Mouse (Mus musculus): Measurements from ENCODE around the gene Mrpl24. TPM values are rescaled to one million over a fixed set of nuclear protein-coding genes. Genes with fewer than 3 reads are reported as not detected.
A peak's percentile ranks its signal among the peaks of the same experiment; 100 is the strongest.
"Not testable (repeated sequence)": the region's sequence is repeated elsewhere in the genome, so short reads cannot be mapped to it uniquely, and the experiment has no call there.

The Mrpl24 gene
- polyA plus RNA-seq (2016; fragmentation: Nextera tagmentation; extraction: Ambion mirVana) = 78.3 and 81.6 TPM in 2 replicates

- Histone ChIP-seq H3K4me1 (peaks cover 15% of the 10 kb centered on the region), H3K27ac (replicated peaks) (peak within 1 kb of the TSS; percentile 82), H3K27me3 (ENCODE audit: low read depth, poor library complexity, severe bottlenecking) (no peaks in the 10 kb centered on the region), H3K36me3 (peaks cover 68% of the 10 kb centered on the region), H3K9me3 (replicated peaks) (no peaks in the 10 kb centered on the region), H3K4me3 (peak within 1 kb of the TSS; percentile 78)
- DNase-seq (ENCODE audit: low spot score) = peak; percentile 76
- WGBS = under 1% methylated on average over 30 of the region's 30 CpGs
Observed at GRCm38 (mm10) chr3:87919336-87920108, at the start of gene Mrpl24. Gene Mrpl24, plus strand, starts transcription at chr3:87919506.

DNA sequence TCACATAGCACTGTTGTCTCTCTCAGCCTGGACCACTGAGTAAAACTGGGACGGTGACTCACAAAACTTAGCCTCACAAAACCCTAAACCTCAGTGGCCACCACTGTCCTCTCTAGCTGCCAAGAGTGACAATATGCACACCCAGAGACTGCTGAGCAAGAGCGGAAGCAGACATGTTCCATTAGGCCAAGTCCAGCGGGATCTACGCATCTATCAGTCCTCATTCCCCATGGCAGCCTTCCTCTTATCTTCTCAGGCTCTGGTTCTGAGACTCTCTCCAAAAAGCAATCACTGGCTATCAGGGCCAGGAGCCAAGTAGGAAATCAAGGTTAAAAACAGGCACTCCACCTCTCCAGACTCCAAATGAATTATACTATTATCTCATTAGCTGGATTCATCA is 41.6 kb upstream of the Mrpl24 start:
- no peak overlapping the region for H3K4me3 ChIP-seq
- no peak overlapping the region for H3K27ac ChIP-seq (replicated peaks)
- H3K9me3 ChIP-seq (replicated peaks) = no peaks in the 10 kb centered on the region
- no peaks in the 10 kb centered on the region for H3K27me3 ChIP-seq (ENCODE audit: low read depth, poor library complexity, severe bottlenecking)
- H3K36me3 ChIP-seq = peaks cover 90% of the 10 kb centered on the region
- H3K4me1 ChIP-seq = no peaks in the 10 kb centered on the region
- 98% methylated on average over 4 of the region's 4 CpGs for WGBS
- no peak for DNase-seq (ENCODE audit: low spot score)

GRCm38 (mm10) chr3:87884291-87884690 is 35.0 kb upstream of the Mrpl24 start:
- H3K27ac ChIP-seq (replicated peaks) = peak overlapping the region; percentile 96
- DNase-seq (ENCODE audit: low spot score) = no peak
- H3K4me1 ChIP-seq = peaks cover 20% of the 10 kb centered on the region

GRCm38 (mm10) chr3:87884708-87885251 is 34.5 kb upstream of the Mrpl24 start:
- Histone ChIP-seq H3K27me3 (ENCODE audit: low read depth, poor library complexity, severe bottlenecking) (no peaks in the 10 kb centered on the region), H3K4me3 (peak overlapping the region; percentile 99), H3K27ac (replicated peaks) (peak overlapping the region; percentile 96), H3K4me1 (peaks cover 20% of the 10 kb centered on the region), H3K9me3 (replicated peaks) (peaks cover 6% of the 10 kb centered on the region; the same call in 1 of the 2 replicates), H3K36me3 (peaks cover 28% of the 10 kb centered on the region)
- no peak for DNase-seq (ENCODE audit: low spot score)
- under 1% methylated on average over 28 of the region's 28 CpGs for WGBS

More at GRCm38 (mm10) chr3:87884291-87884690, 35.0 kb upstream of the Mrpl24 start:
- Histone ChIP-seq H3K9me3 (replicated peaks) (peaks cover 6% of the 10 kb centered on the region; the same call in 1 of the 2 replicates), H3K36me3 (peaks cover 31% of the 10 kb centered on the region), H3K27me3 (ENCODE audit: low read depth, poor library complexity, severe bottlenecking) (no peaks in the 10 kb centered on the region), H3K4me3 (peak overlapping the region; percentile 99)
- 3% methylated on average over 3 of the region's 3 CpGs for WGBS

DNA sequence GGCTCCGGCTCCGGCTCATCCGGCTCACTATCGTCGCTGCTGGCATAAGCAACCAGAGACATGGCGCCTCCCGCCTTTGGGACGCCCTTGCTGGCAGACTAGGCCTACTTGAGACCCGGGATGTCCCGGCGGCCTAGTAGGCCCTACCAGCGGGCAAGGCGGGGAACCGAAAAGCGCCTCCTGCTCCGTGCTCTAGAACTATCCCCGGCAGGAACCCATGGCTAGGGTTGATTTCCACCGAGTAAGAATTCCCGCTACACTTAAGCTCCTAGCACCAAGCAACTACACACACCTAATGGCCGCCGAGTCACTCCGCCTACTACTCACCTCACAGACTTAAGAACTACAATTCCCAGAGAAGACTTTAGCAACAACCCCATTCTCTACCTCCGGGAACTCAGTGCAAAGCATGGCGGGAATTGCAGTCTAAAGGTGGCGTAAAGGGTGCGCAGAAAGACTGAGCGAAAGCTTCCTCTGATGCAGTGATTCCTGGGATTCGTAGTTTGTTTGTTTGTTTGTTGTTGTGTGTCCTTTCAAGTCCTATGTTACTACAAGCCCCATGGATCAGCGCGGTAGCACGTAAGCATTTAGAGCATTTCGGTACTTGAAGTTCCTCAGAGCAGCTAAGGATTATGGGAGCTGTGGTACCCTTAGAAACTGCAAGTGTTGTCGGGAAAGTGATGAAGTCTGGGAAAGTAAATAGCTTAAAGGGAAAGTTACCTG is 33.9 kb upstream of the Mrpl24 start, which contains the start of gene Prcc:
TSS of gene Prcc (minus strand) at position 328 of the 723 bp plus-strand sequence.
- under 1% methylated on average over 33 of the region's 33 CpGs for WGBS
- peak within 1 kb of the TSS; percentile 96 for H3K27ac ChIP-seq (replicated peaks)
- peaks cover 20% of the 10 kb centered on the region for H3K4me1 ChIP-seq
- peaks cover 6% of the 10 kb centered on the region; the same call in 1 of the 2 replicates for H3K9me3 ChIP-seq (replicated peaks)
- H3K36me3 ChIP-seq = peaks cover 22% of the 10 kb centered on the region
- H3K27me3 ChIP-seq (ENCODE audit: low read depth, poor library complexity, severe bottlenecking) = no peaks in the 10 kb centered on the region
- peak; percentile 88 for DNase-seq (ENCODE audit: low spot score)
- H3K4me3 ChIP-seq = peak within 1 kb of the TSS; percentile 99

- Histone ChIP-seq H3K4me3 (peak overlapping the region; percentile 99), H3K27me3 (ENCODE audit: low read depth, poor library complexity, severe bottlenecking) (no peaks in the 10 kb centered on the region), H3K36me3 (peaks cover 16% of the 10 kb centered on the region), H3K9me3 (replicated peaks) (peaks cover 6% of the 10 kb centered on the region; the same call in 1 of the 2 replicates), H3K27ac (replicated peaks) (peak overlapping the region; percentile 96), H3K4me1 (peaks cover 20% of the 10 kb centered on the region)
- 13% methylated on average over 10 of the region's 10 CpGs for WGBS
- no peak for DNase-seq (ENCODE audit: low spot score)
Observed at GRCm38 (mm10) chr3:87886004-87886365, 33.3 kb upstream of the Mrpl24 start.

DNA sequence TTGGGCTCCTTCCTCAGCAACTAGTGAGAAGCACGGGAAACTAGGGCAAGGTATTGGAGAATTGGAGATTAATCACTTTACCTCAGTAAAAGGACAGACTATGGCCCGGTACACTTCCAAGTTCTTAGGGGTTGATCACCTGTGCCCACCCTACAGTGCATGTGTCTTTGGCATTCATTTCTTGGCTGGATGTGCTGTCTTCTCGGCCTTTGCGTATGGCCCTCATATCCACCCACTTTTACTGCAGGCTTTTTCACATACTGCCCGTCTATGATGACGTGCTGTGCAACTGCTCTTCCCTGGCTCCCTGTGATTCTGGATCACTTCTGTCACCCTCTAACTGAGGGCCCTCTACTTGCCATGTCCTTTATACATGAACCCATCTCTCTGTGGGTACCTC is 32.9 kb upstream of the Mrpl24 start:
- 86% methylated on average over 6 of the region's 6 CpGs for WGBS
- Histone ChIP-seq H3K4me1 (peaks cover 20% of the 10 kb centered on the region), H3K27me3 (ENCODE audit: low read depth, poor library complexity, severe bottlenecking) (no peaks in the 10 kb centered on the region), H3K9me3 (replicated peaks) (peaks cover 6% of the 10 kb centered on the region; the same call in 1 of the 2 replicates), H3K27ac (replicated peaks) (peak overlapping the region; percentile 96; the same call in 1 of the 2 replicates), H3K36me3 (peaks cover 12% of the 10 kb centered on the region), H3K4me3 (peak overlapping the region; percentile 99)
- no peak for DNase-seq (ENCODE audit: low spot score)

GRCm38 (mm10) chr3:87887400-87887799 is 31.9 kb upstream of the Mrpl24 start:
- peaks cover 20% of the 10 kb centered on the region for H3K4me1 ChIP-seq
- WGBS = 76% methylated on average over 4 of the region's 4 CpGs
- not testable (repeated sequence) for H3K27me3 ChIP-seq (ENCODE audit: low read depth, poor library complexity, severe bottlenecking); H3K9me3 ChIP-seq (replicated peaks); DNase-seq (ENCODE audit: low spot score); H3K4me3 ChIP-seq; H3K27ac ChIP-seq (replicated peaks); H3K36me3 ChIP-seq

DNA sequence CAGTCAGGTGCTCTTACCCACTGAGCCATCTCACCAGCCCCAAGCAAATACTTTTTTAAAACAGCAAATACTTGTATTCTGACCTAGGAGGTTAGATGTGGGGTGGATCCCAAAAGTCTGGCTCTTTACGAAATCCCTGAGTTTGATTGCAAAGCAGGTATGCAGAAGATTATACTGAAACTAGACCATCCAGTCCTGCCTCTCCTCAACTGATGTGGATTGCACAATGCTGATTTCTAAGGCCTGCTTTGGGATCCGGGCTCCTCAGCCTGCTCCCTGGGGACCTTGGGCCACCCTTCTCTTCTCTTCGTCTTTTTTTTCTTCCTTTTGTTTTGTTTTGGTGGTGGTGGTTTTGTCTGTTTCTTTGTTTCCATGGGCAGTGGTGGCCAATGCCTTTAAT is 27.8 kb upstream of the Mrpl24 start:
- no peak overlapping the region for H3K27ac ChIP-seq (replicated peaks)
- H3K9me3 ChIP-seq (replicated peaks) = peaks cover 6% of the 10 kb centered on the region; the same call in 1 of the 2 replicates
- 38% methylated on average over 3 of the region's 3 CpGs for WGBS
- no peaks in the 10 kb centered on the region for H3K27me3 ChIP-seq (ENCODE audit: low read depth, poor library complexity, severe bottlenecking)
- no peak for DNase-seq (ENCODE audit: low spot score)
- H3K36me3 ChIP-seq = no peaks in the 10 kb centered on the region
- no peak overlapping the region for H3K4me3 ChIP-seq
- H3K4me1 ChIP-seq = no peaks in the 10 kb centered on the region

- no peaks in the 10 kb centered on the region for H3K4me1 ChIP-seq
- WGBS = 73% methylated on average over 3 of the region's 3 CpGs
- H3K36me3 ChIP-seq = no peaks in the 10 kb centered on the region
- H3K4me3 ChIP-seq = no peak overlapping the region
- H3K9me3 ChIP-seq (replicated peaks) = peaks cover under 1% of the 10 kb centered on the region; the same call in 1 of the 2 replicates
- H3K27ac ChIP-seq (replicated peaks) = no peak overlapping the region
- H3K27me3 ChIP-seq (ENCODE audit: low read depth, poor library complexity, severe bottlenecking) = no peaks in the 10 kb centered on the region
- DNase-seq (ENCODE audit: low spot score) = no peak
Observed at GRCm38 (mm10) chr3:87893367-87893905, 25.9 kb upstream of the Mrpl24 start.

- H3K4me1 ChIP-seq = peaks cover 3% of the 10 kb centered on the region; the same call in 1 of the 2 replicates
- no peaks in the 10 kb centered on the region for H3K9me3 ChIP-seq (replicated peaks)
- H3K36me3 ChIP-seq = no peaks in the 10 kb centered on the region
- no peak for DNase-seq (ENCODE audit: low spot score)
- H3K27ac ChIP-seq (replicated peaks) = no peak overlapping the region
- no peak overlapping the region for H3K4me3 ChIP-seq
- WGBS = 71% methylated on average over 3 of the region's 3 CpGs
- no peaks in the 10 kb centered on the region for H3K27me3 ChIP-seq (ENCODE audit: low read depth, poor library complexity, severe bottlenecking)
Observed at GRCm38 (mm10) chr3:87899266-87899665, 20.0 kb upstream of the Mrpl24 start.

DNA sequence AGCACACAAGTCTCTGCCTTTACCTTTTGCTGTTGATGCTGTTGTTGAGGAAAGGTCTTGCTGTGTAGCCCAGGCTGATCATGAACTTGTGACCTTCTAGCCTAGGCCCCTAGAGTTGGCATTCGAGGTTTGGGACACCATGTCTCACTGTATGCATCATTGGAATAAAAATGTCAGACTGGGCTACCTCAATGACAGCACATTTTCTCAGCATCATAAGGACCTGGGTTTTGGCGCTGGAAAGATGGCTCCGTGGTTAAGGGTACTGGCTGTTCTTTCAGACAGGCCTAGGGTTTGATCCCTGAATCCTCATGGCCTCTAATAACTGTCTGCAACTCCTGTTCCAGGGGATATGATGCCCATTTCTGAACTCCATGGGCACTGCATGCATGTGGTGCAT is 19.5 kb upstream of the Mrpl24 start:
- Histone ChIP-seq H3K27me3 (ENCODE audit: low read depth, poor library complexity, severe bottlenecking) (no peaks in the 10 kb centered on the region), H3K4me1 (peaks cover 3% of the 10 kb centered on the region; the same call in 1 of the 2 replicates), H3K27ac (replicated peaks) (no peak overlapping the region), H3K9me3 (replicated peaks) (no peaks in the 10 kb centered on the region), H3K4me3 (no peak overlapping the region), H3K36me3 (no peaks in the 10 kb centered on the region)
- WGBS = 85% methylated on average over 3 of the region's 3 CpGs
- no peak for DNase-seq (ENCODE audit: low spot score)

All from midbrain, embryonic 10.5 days (tissue).